Mouse (Mus musculus) lung, postnatal 36 days (tissue): ENCODE measurements around the gene Smc1b.

Experiments
- DNase-seq: peaks from one replicate; pipeline ENCODE4 v3.0.0; 2022; ENCODE audit warnings: mixed read lengths

Smc1b gene

DNA sequence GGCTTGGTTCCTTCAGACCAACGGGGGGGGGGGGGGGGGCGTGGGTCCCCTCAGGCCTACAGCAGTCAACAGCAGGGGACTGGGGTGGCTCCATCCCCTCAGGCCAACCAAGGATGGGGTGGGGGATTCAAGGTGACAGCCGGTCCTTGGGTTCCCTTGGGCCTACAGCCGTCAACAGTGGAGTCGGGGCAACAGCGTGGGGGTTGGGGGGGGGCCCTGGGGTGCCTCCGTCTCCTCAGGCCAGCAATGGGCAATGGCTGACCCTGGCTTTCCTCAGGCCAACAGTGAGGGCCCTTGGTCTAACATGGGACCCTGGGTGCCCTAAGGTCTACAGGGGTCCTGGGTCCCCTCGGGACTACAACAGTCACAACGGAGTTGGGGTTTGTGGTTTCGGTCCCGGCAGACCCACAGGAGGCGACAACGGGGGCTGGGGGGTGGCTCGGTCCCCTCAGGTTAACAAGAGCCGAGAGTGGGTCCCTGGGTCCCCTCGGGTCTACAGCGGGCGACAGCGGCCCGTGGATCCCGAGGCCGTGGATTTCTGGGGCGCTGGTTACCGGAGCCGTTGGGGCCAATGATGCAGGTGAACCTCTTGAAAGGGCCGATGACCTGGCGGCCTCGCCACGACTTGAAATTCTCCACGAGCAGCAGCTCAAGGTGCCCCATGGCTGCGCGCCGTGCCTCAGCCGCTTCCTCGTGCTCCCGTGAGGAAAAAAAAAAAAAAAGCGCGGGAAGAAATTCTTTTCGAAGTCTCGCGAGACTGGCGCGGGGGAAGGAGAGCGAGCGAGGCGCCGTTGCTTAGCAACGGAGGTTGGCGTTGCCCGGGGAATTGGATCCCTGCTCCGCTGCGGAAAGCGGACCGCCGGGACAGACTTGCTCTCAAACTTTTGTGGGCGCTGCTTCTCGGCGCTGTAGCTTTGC is at the start of gene Smc1b, which contains the start of gene Ribc2:
Smc1b (minus strand) TSS at position 690 of the 918 bp plus-strand sequence.
Ribc2 (plus strand) TSS at position 804 of the 918 bp plus-strand sequence.
- peak; percentile 45 for DNase-seq

DNA sequence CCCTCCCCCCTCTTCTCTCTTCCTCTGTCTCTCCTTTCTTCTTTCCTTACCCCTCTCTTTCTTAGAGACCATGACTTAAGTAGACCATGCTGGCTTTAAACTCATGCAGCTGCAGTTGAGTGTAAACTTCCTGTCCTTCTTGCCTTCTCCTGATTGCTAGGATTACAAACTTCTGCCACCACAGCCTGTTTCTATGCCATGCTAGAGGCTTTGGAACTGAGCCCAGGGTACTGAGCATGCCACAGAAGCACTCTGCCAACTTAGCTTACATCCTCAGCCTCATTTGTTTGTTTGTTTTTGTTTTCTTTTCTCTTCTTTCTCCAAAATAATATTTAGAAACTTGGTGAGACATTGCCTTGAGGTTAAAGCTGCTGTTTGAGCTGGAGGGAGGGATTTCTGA is 48.6 kb upstream of the Smc1b start:
- no peak for DNase-seq

- no peak for DNase-seq
Observed at GRCm38 (mm10) chr15:85179528-85180180, 47.9 kb upstream of the Smc1b start.

GRCm38 (mm10) chr15:85178172-85178571 is 46.4 kb upstream of the Smc1b start:
- no peak for DNase-seq

GRCm38 (mm10) chr15:85177576-85177975 is 45.8 kb upstream of the Smc1b start:
- DNase-seq, result peak; percentile 16

DNA sequence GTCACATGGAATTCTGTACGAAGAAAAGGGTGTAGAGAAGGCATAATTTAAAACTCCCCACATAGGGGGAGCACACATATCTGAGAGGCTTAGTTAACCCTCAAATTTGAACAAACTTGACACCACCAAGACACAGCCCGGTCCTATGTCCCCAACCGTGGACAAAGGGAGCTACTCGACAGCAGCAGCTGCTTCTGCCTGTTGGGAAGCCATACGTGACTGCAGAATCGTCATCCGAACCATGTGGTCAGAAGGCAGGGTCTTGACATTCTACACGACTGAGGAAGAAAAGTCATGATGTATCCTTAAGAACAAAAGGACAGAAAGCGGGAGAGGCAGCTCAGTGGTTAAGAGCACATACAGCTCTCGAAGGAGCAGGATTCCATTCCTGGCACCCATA is 42.3 kb upstream of the Smc1b start:
- DNase-seq, result no peak

- DNase-seq, result no peak
Observed at GRCm38 (mm10) chr15:85173425-85173824, 41.7 kb upstream of the Smc1b start.

- DNase-seq, result peak; percentile 63
Observed at GRCm38 (mm10) chr15:85172054-85172453, 40.3 kb upstream of the Smc1b start.

DNA sequence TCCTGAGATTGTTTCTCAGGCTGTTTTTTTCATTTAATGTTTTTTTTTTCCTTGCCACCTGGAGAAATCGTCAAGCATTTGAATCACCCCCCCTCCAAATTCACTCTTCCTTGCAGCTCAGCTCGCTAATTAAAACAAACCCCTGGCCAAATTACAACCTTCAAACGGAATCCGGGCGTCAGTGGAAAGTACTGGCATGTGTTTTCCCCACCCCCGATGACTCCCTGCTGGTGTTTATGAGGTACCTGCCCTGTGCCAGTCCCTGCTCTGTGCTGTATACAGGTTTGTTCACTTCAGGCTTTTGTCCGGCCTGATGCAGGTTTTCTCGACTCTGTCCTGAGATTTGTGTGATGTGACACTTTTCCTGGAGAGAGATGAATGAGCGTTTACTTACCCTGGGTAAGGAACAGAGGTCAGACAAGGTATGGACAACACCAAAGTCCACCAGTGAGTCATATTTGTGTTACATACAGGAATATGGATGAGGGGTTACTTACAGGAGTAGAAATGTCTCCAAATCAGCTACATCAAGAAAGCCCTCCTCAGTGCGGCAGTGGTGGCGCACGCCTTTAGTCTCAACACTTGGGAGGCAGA is 35.4 kb upstream of the Smc1b start:
- DNase-seq, result no peak

DNA sequence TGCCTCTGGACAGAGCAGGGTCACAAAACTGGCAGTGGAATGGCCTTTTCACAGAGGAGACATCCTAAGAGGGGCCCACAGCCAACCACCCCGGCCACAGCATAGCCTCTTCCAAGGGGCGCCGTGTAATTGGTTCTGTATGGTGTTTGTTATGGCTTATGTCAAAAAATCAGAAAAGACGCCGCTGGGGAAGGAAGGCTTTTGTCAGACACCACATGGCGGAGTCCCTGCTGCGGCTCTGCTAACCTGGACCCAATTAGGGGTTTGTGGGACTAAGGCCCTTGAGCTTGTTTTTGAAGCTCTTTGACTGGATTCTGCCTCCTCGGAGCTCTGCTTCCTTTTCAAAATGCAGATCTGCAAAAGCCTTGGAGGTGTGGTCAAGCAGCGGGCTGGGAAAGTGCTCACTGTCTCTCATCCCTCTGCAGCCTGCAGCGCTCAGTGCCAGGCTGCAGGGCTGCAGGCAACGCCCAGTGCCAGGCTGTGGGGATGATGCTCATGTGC is 34.7 kb upstream of the Smc1b start:
- no peak for DNase-seq

- peak; percentile 34 for DNase-seq
Observed at GRCm38 (mm10) chr15:85162693-85163663, 31.2 kb upstream of the Smc1b start.

DNA sequence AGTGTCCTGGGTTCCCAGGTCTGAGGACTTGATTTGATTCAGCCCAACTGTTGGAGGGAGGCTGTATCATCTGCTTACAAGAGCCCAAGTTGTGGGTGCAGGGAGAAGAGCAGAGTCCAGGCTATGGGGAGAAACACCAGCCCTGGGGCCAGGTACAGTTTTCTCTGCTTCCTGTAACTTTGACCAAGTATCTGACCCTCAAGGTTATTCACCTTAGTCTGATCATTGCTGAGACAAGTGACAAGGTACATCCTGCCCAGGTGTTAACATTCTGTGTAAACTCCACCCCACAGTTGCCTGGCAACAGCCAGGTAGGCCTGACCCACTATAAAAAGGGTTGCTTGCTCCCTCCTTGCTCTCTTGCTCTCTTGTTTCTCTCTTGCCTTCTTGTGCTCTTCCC is 29.7 kb upstream of the Smc1b start:
- no peak for DNase-seq

- DNase-seq, result no peak
Observed at GRCm38 (mm10) chr15:85156198-85156597, 24.4 kb upstream of the Smc1b start.

- DNase-seq, result no peak
Observed at GRCm38 (mm10) chr15:85154091-85154490, 22.3 kb upstream of the Smc1b start.

DNA sequence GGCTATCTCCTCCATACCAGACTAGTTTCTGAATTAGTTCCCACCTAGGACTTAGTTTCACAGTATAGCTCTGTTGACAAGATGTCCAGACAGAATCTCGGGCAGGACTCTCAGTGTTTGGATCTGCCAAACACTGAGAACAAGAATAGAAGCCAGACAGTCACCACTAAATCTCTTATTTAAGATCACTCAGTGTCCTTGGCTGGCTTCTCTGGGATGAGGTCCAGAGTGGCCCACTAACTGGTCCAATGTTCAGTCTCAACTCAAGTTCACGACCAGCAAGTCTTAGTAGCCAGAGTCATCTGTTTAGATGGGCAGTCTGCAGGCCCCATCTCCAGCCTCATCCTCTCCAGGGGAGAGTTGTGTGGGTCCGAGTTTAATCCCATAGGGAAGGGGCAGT is 20.8 kb upstream of the Smc1b start:
- DNase-seq, result peak; percentile 34

- peak; percentile 78 for DNase-seq
Observed at GRCm38 (mm10) chr15:85151433-85151918, 19.7 kb upstream of the Smc1b start.

- DNase-seq, result no peak
Observed at GRCm38 (mm10) chr15:85144249-85144648, 12.5 kb upstream of the Smc1b start.

DNA sequence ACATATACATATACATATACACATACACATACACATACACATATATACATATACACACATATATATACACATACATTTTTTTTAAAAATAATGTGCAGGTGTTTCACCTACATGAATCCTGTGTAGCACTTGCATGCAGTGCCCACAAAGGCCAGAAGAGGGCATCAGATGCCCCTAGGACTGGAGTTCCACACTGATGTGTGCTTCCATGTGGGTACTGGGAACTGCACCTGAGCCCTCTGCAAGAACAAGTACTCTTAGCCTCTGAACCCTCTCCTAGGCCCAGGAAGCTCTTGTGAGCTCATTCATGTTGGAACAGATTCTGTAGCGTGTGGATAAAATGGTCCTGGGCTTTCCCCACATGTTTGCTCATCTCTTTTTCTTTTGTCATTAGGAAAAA is 12.0 kb upstream of the Smc1b start:
- DNase-seq, result no peak

DNA sequence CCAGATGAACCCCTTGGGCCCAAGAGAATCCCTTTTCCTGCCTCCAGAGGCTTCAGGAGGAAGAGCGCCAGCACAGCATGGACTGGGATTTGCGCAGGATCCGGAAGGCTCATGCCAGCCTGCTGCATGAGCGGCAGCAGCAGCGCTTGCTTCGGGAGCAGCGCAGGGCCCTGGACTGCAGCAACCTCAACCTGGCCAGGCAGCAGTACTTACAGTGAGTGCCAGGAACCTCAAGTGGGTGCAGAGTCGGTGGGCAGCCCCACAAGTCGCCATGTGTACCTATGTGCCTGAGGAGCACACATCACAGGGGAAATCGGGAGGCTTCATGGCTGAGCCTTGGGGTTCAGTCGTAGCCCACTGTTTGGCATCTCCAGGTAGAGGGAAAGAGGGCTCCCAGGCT is 11.4 kb upstream of the Smc1b start:
- DNase-seq, result no peak

GRCm38 (mm10) chr15:85142441-85142840 is 10.7 kb upstream of the Smc1b start:
- DNase-seq, result no peak

- DNase-seq, result no peak
Observed at GRCm38 (mm10) chr15:85141290-85141689, 9.5 kb upstream of the Smc1b start.

- no peak for DNase-seq
Observed at GRCm38 (mm10) chr15:85135143-85135542, 3.4 kb upstream of the Smc1b start.
